Mouse (Mus musculus) thymus, adult 18-20 months (tissue): ENCODE results near the gene Zzz3.

ENCODE experiments used
- DNase-seq, 2 experiments: peaks; one replicate each; pipeline ENCODE4 v3.0.0; 2022; ENCODE audit warnings: mixed read lengths in 2 of 2

The Zzz3 gene

DNA sequence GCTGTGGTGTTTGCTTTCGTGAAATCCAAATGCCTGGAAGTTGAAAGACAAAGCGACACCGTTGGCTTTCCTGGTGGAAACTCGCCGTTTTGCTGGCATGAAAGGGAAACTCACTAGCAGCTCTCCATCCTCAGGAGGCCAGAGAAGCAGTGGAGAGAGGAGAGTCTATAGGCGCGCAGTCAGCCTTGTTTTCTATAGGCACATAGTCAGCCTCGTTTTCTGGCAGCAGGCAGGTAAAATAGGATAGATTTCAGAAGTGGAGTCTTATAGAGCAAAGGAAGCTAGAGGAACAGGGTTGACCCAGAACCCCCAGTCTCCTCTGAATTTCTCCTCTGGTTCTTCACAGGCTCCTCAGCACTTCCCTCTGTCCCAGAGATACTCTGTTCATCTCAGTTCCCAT lies 72.8 kb downstream of the Zzz3 start:
- DNase-seq, result no peak

DNA sequence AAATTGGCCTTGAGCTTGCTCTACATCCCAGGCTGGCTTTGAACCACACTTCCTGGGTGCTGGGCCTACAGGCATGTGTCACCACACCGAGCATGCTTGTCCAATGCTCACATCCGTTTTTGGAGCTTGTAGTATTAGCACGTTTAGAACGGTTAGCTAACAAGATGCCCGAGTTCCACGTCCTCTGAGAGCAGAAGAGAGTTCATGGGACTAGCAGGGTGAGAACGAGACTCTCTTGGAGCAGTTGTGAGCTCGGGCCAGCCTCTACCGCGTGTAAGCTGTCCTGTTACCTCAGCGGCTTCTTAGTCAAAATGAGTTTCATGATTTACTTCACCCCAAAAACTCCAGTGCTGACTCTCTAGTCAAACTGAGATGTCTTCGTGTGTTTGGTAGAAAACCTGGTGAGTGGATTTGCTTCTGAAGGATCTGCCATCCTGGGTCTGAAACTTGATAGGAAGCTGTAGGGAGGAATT lies 73.3 kb downstream of the Zzz3 start:
- no peak for DNase-seq

DNA sequence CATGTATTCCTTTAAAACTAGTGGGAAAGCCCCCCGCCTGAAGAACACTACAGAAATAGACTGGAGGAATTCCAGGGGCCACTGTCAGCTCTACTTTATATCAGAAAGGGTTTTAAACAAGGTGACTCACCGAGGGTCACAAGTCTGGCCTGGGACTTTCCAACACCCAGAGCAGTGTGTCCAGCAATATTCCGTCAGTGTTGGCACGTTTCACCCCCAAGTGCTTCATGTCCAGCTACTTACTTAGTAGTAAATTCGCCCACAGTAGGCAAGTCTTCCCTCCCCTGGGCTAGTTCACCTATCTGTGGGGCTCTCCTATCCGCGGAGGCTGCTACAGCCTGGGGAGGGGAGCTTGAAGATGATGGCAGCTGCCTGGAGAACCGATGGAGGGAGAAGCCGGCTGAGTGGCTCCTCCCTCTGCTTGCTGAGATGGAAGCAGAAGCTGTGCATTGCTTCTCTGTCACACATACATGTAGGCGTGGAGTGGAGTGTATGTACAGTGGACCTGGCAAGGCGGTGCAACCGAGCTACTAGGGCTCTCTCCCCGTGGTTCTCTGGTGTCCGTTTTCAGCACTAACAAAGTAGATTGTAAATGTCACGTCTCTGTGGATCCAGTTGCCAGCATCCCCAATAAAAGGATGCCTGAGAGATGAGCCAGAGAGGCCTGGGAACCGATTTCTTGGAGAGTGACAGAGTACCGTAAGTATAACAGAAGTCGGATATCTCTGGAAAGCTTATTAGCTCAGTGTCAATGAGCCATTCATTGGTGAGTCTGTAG lies 74.3 kb downstream of the Zzz3 start:
- DNase-seq, result no peak

DNA sequence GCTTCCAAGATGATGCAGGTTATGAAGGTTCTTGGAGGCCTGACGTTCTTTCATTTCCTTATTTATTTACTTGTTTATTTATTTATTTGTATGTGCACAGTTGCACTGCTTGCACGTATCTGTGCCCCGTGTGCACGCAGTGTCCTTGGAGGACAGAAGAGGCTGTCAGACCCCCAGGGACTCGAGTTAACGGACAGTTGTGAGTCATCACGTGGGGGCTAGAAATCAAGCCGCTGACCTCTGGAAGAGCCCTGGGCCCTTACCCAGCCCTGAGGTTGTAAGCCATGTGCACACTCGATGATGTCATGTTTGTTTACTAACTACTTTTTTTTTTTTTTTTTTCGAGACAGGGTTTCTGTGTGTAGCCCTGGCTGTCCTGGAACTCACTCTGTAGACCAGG lies 75.1 kb downstream of the Zzz3 start:
- no peak for DNase-seq

DNA sequence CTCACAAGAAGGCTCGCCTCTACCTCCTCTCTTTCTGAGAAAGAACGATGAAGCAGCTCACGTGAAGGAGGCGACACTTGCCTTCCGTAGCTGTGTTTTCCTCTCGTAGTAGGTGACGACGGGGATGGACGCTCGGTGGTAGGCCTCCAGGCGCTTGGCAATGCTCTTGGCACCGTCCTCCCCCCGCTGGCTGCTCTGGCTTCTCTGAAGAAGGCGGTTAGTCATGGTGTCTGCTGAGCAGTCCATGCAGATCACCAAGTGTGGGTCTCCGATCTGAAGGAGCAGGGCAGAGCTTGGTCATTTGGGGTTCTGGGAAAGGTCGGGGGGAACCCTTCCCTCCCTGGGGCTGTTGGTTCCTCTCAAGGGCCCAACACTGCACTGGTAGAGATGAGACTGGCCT lies 77.4 kb downstream of the Zzz3 start:
- no peak for DNase-seq

DNA sequence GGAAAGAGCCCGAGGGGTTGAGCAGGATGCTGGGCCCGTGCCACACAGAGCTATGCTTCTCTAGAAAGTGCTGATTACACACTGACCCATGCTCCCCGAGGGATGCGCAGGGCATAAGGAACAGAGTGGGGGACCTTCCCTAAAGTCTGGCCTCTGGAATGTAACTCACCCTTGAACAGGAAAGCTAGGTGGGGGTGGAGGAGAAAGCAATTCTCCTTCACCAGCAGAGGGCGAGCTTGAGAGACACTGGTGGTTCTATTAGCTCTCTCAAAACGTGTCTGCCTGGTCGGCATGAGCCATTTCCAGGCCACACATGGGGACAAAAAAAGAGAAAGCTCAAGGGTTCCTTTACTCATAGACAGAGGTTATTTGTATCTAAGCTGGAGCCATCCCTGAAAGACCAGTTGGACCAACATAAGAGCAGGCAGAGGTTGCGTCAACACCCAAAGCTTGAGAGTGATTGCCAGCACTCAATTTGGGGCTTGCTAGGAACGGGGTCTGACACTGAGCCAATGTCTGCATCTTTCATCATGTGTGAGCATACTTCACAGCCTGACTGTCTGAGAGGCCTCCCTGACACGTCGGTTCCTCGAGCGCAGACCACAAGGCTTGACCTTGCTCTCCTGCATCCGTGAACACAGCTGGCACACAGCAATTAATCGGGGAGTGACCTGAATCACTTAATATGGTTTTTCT lies 79.5 kb downstream of the Zzz3 start:
- no peak for DNase-seq

DNA sequence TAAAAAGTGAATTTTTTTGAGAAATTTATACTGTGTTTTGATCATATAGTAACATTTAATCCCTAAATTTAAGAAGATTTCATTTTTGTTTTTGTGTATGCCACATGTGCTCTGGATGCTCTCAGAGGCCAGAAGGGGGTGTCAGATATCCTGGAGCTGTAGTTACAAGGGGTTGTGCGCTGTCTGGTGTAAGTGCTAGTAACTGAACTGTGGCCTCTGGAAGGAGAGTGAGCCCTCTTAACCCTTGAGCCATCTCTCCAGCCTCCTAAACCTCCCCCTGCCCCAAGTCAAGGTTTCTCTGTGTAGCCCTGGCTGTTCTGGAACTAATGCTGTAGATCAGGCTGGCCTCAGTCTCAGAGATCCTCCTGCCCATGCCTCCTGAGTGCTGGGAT lies 80.0 kb downstream of the Zzz3 start:
- DNase-seq, result no peak

DNA sequence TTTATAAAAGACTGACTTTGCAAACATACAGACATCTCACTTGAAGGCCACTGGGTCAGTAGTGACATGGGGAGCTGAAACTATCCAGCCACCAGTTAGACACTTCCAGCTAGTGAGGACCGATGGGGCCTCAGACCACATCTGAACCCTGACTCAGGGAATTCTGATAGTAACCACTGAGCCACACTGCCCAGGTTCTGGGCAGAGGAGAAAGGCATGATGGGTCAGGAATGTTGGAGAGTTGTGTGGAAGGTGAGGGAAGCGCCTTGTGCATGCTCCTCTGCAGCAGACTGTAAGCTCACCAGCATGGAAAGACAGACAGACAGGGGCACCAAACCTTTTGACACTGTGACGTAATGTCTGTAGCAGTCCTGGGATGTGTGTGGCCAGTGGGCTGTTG lies 80.6 kb downstream of the Zzz3 start:
- no peak for DNase-seq

DNA sequence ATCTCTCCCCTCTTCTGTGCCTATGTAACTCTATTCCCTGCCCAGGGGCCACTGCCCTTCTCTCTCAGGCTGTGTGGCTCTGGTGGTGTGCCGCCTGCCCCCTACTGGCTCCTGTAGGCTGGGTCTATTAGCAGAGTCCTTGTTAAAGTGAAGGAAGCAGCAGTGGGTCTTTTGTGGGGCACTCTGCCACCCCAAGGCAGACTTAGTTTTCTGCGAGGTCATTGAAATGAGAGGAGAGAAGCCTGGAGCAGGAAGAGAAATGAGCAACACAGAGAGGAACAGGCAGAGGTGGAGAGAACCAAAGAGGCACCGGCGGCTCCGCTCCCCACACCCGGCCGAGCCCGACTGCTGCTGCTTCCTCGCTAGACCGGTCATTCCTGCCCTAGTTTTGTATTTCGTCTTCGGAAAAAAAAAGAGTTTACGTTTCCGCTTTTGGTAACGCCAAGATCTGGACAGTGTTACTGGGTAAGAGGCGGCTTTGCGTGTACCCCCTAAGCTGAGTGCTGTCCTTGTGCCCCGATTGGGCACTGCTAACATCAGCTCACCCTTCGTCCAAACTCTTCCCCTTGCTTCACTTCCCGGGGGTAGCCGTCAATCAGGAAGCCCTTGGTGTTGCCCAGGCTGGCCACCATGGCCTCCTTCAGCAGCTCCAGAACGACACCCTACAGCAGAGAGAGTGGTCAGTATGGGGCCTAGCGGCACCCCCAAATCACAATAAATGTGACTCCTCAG lies 82.7 kb downstream of the Zzz3 start:
- DNase-seq, result peak; percentile 41 to 43

DNA sequence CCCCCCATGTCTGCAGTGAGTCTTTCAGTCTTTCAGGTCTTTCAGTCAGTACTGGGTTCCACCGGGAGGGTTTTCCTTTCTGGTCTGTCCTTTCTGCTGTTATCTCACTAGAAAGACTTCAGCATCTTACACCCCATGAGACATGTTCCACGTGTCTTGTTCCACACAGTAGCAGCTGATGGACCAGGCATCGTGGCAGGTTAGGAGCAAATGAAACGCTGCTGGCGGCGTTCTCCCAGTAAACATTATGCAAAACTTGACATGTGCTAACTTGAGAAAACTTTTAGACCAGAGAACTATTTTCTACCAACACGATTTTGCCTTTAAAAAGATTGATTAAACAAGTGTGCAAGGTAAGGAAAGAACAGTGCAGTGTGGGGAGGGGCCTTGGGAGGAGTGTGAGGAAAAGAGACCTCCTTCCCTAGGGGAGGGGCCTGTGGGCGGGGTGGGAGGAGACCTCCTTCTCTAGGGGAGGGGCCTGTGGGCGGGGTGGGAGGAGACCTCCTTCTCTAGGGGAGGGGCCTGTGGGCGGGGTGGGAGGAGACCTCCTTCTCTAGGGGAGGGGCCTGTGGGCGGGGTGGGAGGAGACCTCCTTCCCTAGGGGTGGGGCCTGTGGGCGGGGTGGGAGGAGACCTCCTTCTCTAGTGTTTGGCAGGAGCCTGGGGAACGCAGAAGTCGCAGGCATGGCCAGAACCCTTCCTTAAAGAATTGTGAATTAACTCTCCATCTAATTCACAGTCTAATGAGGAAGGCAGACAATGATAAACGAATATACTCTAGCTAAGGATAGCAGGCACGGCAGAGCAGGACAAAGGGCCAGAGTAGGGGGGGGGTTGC lies 83.5 kb downstream of the Zzz3 start:
- DNase-seq, result peak; percentile 9 to 40

DNA sequence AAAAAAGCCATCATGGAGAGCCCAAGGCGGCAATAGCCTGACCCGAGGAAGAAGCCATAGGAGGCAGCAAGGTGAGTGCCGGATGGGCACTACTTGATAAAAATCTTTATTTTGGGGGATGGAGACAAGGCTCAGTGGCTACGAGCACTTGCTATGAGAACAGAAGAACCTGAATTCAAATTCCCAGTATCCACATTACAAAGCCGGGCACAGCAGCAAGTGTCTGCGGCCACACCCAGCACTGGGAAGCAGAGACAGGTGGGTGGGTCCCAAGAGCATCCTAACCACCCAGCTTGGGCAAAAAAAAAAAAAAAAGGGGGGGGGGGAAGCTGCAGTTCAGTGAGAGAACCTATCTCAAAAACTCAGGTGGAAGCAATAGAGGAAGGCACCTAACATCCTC lies 85.1 kb downstream of the Zzz3 start:
- DNase-seq, result no peak

DNA sequence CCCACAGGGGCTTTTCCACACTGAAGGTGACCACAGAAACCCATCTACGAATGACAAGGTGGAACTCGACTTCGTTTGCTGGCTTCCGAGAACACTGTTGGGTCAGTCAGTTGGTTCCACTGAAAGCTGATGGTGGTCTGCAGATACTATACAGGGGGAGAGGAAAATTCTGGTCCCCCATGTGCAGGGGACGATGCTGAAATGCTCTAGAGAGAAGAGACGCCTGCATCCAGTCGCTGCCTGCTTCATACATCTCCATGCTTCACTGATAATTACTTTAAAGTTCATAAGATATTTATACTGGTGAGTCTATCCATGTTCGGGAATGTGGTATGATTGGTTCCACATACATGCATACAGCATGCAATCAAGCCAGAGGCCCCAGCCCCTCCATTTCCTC lies 86.9 kb downstream of the Zzz3 start:
- no peak for DNase-seq

DNA sequence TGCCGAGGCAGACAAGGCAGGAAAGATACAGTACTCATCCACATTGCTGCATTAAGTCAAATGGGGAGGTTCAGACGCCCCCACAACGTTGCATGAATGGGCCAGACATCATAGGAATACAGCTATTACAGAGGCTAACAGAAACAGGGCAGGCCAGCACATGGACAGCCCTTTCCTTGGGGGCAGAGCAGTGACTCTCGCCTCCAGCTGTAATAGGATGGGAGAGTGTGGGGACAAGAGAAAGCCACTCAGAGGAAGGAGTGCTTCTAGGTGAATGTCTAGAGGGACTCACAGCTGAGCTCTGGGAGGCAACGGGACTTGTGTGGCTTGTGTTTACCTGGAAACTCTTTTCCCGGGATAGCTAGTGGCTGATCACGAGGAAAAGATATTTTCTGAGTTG lies 88.5 kb downstream of the Zzz3 start:
- DNase-seq, result no peak

DNA sequence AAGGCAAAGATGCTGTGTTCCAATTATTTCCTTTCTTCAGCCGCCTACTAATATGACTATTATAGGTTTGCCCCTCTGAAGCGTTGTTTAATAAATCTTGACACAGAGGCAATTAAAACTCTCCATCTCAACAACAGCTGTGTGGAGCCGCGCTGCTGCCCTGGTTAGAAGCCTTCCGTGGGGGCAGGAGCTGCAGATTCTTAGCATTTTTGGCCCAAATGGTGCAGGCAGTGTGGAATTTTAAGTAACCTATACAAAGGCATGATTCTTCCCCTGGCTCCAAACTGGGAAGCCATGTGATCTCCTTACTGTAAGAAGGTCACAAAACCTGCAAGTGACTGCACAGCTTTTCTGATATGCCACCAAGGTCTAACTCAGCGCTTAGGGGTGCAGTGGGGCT lies 88.9 kb downstream of the Zzz3 start:
- DNase-seq, result no peak

DNA sequence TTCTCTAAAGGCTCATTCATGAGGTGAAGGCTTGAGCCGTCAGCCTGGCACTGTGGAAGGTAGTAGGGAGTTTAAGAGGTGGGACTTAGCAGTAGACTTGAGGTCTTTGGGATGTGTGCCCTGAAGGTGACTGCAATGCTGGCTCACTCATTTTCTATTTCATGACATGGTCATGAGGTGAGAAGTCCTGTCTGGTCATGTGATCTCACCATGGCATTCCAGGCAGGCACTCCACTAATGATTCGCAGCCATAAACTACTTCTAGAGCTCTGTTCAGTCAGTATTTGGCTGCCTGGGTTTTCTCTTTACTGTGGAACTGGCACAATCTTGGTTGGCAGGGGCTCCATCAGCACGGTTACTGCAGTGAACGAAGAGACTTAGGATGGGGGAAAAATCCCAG lies 93.7 kb downstream of the Zzz3 start:
- no peak for DNase-seq

DNA sequence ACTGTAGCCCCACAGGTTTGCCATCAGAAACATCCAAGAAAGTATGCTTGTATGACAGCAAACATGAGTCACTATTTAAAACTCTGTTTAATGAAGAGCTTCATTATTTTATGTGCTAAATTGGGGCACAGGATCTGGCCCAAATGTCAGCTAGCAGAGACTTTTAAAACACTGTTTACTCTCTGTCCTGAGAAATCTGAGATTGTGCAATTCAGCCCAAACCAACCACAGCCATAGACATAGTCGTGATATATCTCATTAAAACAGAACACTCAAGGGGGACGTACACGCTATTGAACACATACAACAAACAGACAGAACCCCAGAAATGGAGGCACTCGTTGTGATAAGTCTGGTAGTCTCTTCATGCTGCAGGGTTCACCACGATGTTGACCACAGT lies 95.2 kb downstream of the Zzz3 start:
- no peak for DNase-seq

DNA sequence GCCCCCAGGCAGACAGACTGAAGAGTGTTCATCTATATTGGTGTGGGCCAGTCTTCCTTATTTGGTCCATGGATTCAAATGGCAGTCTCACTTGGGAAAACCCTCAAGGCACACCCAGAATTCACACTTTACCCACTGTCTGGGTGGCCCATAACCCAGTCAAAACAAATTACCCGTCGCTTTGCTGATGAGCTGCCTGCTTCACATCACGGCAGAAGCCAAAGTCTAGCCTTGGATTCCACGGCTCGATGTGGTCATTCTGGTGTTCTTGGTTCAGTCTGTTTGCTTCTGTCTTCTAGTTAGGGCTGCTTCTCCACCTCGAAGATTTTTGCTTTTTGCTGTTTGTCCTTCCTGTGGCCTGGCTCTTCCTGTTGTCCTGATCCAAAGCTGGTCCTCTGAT lies 97.0 kb downstream of the Zzz3 start:
- no peak for DNase-seq

DNA sequence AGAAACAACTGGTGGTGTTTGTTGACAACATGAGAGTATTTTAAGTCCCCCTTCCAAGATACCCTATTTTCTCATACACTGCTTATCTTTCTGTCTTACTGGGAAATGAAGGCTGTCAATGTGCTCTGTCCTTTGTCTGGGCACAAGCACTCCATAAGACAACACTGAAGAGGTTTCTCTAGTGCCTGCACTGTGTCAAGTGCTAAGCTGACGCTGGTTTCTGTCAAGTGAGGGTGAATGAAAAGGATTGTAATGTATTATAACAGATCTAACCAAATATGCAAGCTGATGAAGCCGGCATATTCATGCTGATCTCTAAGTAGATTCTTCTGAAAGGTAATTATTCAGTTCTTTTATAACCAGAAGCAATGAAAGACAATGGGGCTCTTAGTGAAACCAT lies 98.5 kb downstream of the Zzz3 start:
- no peak for DNase-seq

DNA sequence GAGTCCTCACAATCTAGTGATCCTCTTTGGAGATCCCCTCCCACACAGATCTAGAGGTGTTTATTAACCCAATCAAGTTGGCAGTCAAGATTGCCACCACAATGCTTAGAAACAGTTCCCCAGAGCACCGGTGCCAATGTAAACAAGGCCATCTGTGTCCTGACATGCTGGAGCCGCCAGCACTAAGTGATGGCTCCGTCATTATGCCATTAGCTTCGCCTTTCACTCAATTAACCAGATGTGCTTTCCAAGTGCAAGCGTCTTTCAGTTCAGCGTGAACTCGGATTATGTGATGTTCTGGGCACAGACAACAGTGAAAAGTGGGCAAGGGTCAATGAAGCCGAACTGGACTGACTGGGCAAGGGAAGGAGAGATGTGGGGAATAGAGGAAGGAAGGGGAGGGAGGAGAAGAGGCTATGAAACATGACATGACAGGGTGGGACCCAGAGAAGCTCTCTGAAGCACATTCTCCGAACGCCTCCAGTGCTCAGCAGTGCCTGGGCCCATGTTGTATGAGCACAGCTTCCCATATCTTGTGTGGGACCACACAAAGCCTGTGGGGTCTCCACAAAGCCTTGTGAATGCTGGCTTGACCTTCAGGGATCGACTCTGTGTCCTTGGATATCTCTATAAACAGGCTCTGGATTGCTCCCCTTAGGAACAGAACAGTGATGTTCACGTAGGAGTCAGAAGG lies 99.5 kb downstream of the Zzz3 start:
- no peak for DNase-seq

DNA sequence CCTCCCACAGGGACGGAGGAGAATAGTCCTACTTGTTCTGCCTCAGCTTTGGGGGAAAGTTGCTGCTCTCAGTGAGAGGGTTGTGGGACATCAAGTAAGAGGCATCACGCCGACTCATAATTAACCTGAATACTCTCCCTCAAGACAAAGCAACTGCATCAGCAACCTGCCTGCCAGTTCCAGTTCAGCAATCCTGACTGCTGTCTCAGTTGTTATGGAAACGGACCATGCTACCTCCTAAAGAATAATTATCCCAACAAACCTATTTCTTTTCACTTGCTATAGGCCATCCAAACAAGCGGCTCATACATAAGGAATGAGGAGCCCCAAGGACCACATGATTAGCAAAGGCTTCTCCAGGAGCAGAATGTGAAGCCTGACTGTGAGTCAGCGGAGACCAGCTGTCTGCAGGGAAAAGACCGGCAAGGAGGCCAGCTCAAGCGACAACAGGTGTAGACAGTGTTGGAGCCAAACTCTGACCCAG lies 100.2 kb downstream of the Zzz3 start:
- no peak for DNase-seq

DNA sequence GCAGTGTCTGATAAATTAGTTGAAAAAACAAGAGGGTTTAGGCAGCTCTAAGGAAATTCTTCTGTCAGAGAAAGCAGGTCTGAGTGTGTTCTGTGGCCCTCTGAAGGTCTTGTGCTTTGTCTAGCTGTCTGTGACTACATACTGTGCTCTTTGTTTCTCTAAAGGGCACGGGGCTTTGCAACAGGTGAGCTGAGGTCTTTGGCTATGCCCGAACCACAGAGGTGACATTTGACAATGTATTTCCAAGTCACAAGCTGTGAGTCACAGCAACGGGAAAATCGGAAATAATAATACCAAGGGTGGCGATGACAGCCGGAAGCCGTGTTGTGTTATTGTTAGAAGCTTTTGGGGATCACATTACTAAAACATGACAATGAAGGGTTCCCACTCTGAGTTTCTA lies 101.8 kb downstream of the Zzz3 start:
- DNase-seq, result no peak

DNA sequence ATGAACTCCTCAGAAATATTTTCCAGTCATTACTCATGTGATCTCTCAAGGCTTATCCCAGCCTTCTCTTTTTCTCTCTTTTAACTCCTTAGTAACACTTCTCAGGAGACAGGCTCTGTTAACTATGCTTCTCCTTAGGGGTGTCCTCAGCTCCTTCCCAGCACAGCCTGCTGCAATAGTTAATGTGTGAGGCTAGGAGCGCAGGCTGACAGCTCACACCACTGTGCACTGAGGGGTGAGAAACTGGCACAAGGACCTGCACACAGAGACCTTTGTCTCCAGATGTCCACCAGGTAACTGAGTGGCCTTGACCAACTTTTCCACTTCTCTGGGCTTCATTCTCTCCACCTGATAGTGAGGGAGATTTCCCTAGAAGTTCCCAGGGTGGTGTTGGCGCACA lies 102.6 kb downstream of the Zzz3 start:
- no peak for DNase-seq
